Mouse (Mus musculus) spleen, adult 12 weeks (tissue): ENCODE results near the gene Dpm1.
A peak's percentile ranks its signal among the peaks of the same experiment; 100 is the strongest.

Experiments used
- DNase-seq: peaks from one replicate; pipeline ENCODE4 v3.0.0; 2022; ENCODE audit warnings: low spot score

Dpm1 gene

DNA sequence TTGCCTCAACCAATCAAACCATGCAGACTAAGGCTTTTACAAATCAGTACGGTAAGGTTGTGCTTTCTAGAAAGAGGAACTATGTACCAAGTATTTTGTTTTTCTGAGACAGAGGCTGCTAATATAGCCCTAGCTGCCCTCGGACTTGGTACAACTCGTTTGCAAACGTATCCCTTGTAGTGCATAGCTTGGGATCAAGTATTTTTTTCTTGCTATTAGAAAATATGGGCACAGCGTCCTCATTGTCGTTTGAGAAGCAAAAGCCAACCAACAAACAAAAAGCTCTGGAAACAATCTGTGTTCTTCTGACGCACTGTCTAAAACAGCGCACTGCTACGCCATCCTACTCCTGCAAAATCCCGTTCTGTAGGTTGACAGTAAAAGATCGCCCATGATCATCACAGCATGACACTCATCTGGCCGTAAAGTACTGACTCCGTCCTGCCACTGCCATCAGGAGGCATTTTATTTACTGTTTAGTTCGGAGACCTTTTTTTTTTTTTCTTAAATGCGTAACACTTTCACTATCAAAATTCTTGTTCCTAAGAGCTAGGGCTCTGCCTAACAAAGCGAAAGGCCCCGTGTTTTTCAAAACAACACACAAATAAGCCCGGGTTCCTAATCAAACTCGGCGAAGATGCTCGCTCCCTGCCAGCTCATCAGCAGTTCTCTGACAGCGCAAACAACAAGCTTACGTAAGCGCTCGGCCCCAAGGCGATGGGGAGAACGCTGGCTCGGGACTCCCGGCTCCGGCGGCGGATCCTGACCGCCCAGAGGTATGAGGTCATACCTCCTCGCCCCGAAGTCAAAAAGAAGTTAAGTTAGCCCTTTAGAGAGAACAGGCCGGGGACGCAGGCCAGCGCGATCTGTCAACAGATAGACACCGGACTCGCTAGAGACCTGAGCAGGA, 1.0 kb downstream of the Dpm1 start:
- DNase-seq, result peak; percentile 53

GRCm38 (mm10) chr2:168223326-168223725, 7.1 kb downstream of the Dpm1 start:
- no peak for DNase-seq

DNA sequence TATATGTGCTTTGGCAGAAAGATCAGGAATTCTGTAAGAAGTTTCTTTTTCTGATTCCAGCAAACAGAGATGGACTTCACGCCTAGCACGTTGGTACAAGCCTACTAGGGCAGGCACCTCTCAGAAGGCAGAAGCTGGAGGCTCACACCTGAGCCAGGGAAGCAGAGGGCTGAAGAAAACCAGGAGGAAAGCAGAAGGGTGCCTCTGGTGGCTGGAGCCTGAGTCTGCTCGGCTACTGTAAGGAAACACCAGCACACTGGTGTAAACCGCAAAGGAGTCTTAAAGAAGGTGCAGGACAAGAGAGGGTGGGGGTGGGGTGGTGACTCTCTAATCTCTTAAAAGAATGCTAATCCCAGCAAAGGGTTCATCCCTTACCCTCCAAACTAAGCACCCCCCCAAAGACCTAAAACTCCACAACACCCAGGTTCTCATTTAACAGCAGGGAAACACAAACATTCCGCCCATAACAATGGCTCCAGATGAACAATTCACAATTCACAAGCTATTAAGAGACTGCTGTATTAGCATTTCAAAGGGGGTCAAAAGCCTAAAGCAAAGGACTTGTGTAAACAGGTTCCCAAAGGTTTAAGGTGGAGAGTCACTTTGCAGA, 16.5 kb downstream of the Dpm1 start:
- DNase-seq, result no peak

DNA sequence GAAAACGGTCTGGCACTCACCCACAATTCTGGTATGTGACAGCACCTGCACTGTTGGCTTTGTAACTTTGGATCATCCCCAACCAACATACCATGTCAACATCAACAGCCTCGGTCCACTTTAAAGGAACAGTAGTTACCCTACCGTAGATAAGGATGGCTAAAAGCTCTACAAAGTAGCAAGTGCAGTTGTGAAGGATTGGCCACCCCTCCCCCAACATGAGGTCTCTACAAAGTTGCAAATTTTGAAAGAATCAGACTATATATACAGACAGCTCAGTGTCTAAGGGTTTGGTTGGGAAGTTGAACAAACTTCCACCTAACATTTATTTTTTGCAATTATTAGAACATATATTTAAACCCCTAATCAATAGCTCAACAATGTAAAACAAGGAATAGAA, 22.5 kb downstream of the Dpm1 start:
- no peak for DNase-seq

GRCm38 (mm10) chr2:168206725-168207644, 23.4 kb downstream of the Dpm1 start, which contains the start of gene Adnp:
Gene Adnp, minus strand, starts transcription at chr2:168207112.
- DNase-seq, result peak; percentile 92

DNA sequence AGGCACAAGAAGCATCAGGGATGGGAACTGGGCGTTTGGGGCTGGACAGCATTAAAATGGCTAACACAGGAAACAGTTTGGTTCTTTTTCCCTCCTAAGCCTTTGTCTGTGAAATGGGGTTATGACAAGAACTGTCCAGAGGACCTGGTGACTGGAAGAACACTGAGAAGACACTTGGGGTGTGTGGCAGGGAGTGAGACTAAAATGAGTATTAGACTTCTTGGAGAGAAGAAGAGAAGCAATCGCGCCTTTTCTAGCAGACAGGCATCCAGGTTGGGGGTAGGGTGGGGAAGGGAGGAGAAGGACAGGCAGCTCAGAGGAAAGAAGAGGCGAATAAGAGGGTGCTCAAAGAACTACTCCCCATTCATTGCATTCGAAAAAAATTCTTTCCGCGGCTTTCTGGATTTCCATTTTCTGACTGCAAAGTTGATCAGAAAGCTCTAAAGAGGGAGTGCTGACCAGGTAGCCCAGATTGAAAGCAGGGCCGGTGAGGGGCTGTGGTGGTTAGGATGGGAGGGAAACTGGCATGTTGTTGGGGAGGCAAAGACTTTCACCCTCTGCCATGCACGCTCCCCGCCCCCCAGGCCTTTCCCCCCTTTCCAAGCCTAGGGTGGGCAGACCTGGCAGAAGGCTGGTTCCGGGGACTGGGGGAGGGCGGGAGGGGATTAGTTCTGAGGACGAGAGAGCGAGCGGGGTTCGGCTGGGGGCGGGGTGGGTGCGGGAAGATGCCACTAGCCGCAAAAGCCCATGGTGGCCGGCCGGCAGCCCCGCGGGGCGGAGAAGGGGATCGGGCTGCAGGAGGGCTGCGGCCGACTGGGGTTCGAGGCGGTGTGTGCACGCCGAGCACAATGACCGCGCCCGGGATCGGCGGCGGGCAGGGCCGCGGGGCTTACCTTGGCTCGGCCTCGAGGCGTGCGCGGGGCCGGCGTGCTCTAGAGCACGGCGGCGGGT, 24.4 kb downstream of the Dpm1 start:
- DNase-seq, result peak; percentile 17

- DNase-seq, result peak; percentile 79
These were observed 25.1 kb downstream of the Dpm1 start for GRCm38 (mm10) chr2:168205265-168205664.

DNA sequence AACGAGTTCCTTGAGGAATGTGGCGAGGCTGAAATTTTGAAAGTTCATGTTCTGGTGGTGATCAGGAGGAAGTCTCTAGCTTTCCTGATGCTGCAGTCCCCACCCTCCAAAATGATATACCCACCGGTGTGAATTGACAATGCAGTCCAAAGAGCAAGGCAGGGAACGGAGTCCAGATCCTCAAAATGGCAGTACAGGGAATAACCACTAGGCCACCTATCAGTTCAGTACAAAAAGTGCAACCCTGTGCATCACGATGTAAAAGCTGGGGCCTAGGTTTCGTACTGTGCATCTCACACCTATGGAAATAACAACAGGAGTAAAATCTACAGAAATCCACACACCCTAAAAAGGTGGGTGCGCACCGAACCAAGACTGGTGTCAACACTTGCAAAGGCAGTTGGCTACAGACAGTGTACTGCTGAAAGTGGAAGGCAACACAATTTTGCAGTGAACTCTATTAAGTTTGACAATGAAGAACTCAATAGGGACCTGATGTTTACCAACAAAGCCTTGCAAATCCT, 25.9 kb downstream of the Dpm1 start:
- no peak for DNase-seq

GRCm38 (mm10) chr2:168200014-168200691, 30.2 kb downstream of the Dpm1 start:
- no peak for DNase-seq

DNA sequence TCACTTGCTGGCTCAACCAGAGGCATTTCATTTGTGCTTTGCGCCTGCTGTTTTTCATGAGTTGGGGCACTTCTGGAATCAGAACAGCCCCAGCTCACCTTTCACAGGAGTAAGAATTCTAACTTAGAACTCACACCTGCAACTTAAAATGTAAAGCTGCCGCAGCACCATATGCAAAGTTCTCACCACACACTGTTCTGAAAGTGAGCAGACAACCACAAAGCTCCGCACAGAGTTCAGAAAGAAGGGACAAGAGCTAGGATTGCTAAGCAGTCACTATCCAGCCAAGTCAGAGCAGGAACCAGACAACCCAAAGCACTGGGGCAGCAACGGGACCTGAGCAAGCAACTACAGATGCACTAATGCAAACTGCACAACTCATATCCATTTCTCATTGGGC, 30.9 kb downstream of the Dpm1 start:
- no peak for DNase-seq

DNA sequence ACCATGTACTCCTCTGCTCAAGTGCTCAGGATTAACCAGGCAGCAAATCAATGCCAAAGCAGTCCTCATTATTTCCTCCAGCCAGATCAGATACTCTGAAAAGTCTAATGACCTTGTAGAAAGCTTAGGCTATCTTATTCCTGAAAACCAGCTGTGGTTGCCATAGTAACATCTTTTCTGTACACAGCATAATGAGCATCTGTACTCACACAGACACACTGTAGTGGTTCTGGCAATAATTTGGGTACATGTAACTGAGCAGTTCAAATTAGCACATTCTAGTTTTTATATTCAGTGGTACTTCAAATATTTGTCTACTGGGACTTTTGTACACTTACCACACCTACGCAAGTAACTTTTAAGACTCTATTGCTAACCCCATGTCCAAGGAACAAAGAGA, 32.0 kb downstream of the Dpm1 start:
- no peak for DNase-seq

- DNase-seq, result no peak
These were observed 34.7 kb downstream of the Dpm1 start for GRCm38 (mm10) chr2:168195721-168196120.

DNA sequence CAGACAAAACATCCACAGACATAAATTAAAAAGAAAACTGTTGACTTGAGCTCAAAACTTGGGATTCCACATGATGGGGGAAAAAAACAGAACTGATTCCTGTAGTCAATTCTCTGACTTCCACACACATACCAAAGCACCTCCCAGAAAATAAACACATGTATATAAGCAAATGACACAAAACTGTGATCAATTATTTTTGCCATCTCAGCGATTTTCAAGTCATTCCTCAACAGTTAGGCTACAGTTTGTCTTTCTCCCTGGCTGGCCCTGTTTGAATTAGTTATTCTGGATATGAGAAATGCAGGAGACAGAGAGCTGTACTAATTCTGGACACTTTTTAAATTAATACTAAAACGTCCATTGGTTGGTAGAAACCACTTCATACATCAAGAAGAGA, 36.7 kb downstream of the Dpm1 start:
- DNase-seq, result no peak

- no peak for DNase-seq
These were observed 38.5 kb downstream of the Dpm1 start for GRCm38 (mm10) chr2:168191856-168192255.

- no peak for DNase-seq
These were observed 54.4 kb downstream of the Dpm1 start for GRCm38 (mm10) chr2:168175946-168176345.

- peak; percentile 63 for DNase-seq
These were observed 60.2 kb downstream of the Dpm1 start for GRCm38 (mm10) chr2:168170167-168170685.

DNA sequence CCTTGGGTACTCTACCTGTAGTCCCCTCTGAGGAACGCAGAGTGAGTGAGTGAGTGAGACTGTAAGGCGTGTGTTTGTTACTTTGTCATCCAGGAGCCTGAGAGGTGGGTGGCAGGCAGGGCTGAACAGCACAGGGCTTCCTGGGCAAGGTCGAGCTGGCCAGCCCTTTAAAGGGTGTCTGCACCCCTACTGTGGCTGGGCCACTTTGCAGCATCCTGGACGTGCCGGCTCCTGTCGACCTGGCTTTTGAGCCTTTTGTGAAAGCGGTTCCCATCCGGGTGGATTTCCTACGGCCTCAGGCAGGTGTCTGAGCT, 60.6 kb downstream of the Dpm1 start:
- peak; percentile 19 for DNase-seq

DNA sequence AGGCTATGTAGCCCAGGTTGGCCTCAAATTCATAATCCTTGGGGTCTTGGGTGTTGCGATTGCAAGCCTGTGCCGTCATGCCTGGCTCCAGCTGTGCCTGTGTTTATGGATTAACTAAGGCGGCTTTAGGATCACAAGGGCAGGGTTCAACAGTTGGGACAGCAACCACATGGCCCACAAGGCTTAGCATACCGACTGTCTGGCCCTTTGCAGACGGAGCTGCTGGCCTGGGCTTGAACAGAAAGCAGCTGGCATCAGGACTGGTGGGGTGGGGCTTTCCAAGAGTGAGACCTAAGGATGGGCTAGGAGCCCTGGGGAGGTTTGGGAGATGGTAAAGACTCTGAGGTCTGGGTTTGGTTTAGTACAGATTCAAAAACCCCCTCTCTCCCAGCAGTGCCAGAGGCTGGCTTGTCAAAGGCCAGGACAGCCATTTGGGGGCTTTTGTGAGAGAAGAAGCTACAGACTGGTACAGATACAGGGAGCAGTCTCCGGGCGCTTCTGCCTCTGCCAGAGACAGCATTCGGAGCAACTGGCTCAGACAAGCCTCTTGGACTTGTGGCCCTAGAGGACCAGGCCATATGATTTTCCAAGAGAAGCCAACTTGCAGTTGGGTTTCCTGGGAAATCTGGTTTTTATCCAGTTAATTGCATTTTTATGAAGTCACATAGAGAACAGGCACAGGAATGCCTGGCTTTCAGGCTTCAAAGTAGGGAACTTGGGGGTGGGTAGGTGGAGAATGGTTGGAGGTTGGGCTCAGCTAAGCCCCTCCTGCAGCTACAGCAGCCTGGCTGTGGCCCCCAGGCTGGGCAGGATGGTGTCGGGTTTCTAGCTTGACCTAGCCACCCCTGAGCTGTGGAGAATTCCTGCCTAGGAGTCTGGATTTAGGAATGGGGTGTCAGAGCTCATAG, 61.2 kb downstream of the Dpm1 start:
- no peak for DNase-seq

DNA sequence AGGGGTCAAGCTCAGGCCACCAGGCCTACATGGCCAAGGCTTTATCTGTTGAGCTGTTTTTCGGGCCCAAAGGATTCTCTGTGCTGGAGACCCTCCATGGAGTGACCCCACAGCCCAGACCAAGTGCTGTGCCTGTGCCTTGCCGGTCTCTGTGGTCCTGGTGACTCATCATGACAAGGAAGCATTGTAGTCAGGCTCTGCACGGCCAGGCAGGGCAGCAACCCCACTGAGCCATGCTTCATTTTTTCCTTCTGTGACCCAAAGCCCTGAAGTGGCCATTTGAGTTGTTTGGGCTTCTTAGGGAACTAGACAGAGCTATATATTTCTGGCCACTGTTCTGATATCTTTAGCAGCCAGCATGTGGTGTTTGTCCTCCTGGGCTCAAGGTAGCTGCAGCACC, 62.6 kb downstream of the Dpm1 start:
- no peak for DNase-seq
